Mouse (Mus musculus): Measurements from ENCODE around the gene Zfp292. TPM values are rescaled to one million over a fixed set of nuclear protein-coding genes. Genes with fewer than 3 reads are reported as not detected.

The Zfp292 gene
- polyA plus RNA-seq, 1 experiment from 2014 or later = 19.5 TPM

GRCm38 (mm10) chr4:34843839-34844238 lies 38.9 kb downstream of the Zfp292 start:
- H3K27me3 ChIP-seq (ENCODE audit: control insufficient read depth, insufficient read depth, low read length) = no peaks in the 10 kb centered on the region
- ATAC-seq (replicated peaks; ENCODE audit: insufficient number of reproducible peaks, low FRiP score, low TSS enrichment) = no peak
- H3K9me3 ChIP-seq (replicated peaks; ENCODE audit: control insufficient read depth, low read length) = no peaks in the 10 kb centered on the region
- H3K36me3 ChIP-seq (ENCODE audit: control insufficient read depth, insufficient read depth, low read length) = no peaks in the 10 kb centered on the region
- no peak overlapping the region for H3K27ac ChIP-seq (ENCODE audit: low read depth, low read length)
- H3K4me3 ChIP-seq (ENCODE audit: low read depth, low read length) = no peak overlapping the region
- WGBS (ENCODE audit: insufficient replicate concordance) = 95% methylated on average over 1 of the region's 1 CpGs
- no peak overlapping the region for H3K4me2 ChIP-seq
- H3K4me1 ChIP-seq (ENCODE audit: control insufficient read depth, insufficient read depth, low read length) = no peaks in the 10 kb centered on the region
- no peak overlapping the region for H3K9ac ChIP-seq (ENCODE audit: low read depth, low read length)

GRCm38 (mm10) chr4:34842826-34843225 lies 39.9 kb downstream of the Zfp292 start:
- 89% methylated on average over 3 of the region's 3 CpGs for whole genome bisulfite sequencing (ENCODE audit: insufficient replicate concordance)
- ATAC-seq (replicated peaks; ENCODE audit: insufficient number of reproducible peaks, low FRiP score, low TSS enrichment) = 0 out of 2 replicates have a peak, but pooled peaks have one; percentile 26
- H3K27ac ChIP-seq (ENCODE audit: low read depth, low read length) = no peak overlapping the region
- H3K4me2 ChIP-seq = no peak overlapping the region
- no peak overlapping the region for H3K4me3 ChIP-seq (ENCODE audit: low read depth, low read length)
- no peaks in the 10 kb centered on the region for H3K36me3 ChIP-seq (ENCODE audit: control insufficient read depth, insufficient read depth, low read length)
- H3K9me3 ChIP-seq (replicated peaks; ENCODE audit: control insufficient read depth, low read length) = no peaks in the 10 kb centered on the region
- no peak overlapping the region for H3K9ac ChIP-seq (ENCODE audit: low read depth, low read length)
- H3K27me3 ChIP-seq (ENCODE audit: control insufficient read depth, insufficient read depth, low read length) = no peaks in the 10 kb centered on the region
- no peaks in the 10 kb centered on the region for H3K4me1 ChIP-seq (ENCODE audit: control insufficient read depth, insufficient read depth, low read length)

- Histone ChIP-seq H3K4me3 (ENCODE audit: low read depth, low read length) (no peak overlapping the region), H3K4me2 (no peak overlapping the region), H3K4me1 (ENCODE audit: control insufficient read depth, insufficient read depth, low read length) (no peaks in the 10 kb centered on the region), H3K9me3 (replicated peaks; ENCODE audit: control insufficient read depth, low read length) (no peaks in the 10 kb centered on the region), H3K9ac (ENCODE audit: low read depth, low read length) (no peak overlapping the region), H3K27me3 (ENCODE audit: control insufficient read depth, insufficient read depth, low read length) (no peaks in the 10 kb centered on the region), H3K27ac (ENCODE audit: low read depth, low read length) (no peak overlapping the region), H3K36me3 (ENCODE audit: control insufficient read depth, insufficient read depth, low read length) (no peaks in the 10 kb centered on the region)
- WGBS (ENCODE audit: insufficient replicate concordance) = 85% methylated on average over 4 of the region's 4 CpGs
- no peak for ATAC-seq (replicated peaks; ENCODE audit: insufficient number of reproducible peaks, low FRiP score, low TSS enrichment)
These were observed 51.3 kb downstream of the Zfp292 start for GRCm38 (mm10) chr4:34831496-34831895.

- Histone ChIP-seq H3K27me3 (ENCODE audit: control insufficient read depth, insufficient read depth, low read length) (no peaks in the 10 kb centered on the region), H3K36me3 (ENCODE audit: control insufficient read depth, insufficient read depth, low read length) (no peaks in the 10 kb centered on the region), H3K4me3 (ENCODE audit: low read depth, low read length) (no peak overlapping the region), H3K9me3 (replicated peaks; ENCODE audit: control insufficient read depth, low read length) (no peaks in the 10 kb centered on the region), H3K4me2 (no peak overlapping the region), H3K9ac (ENCODE audit: low read depth, low read length) (no peak overlapping the region), H3K4me1 (ENCODE audit: control insufficient read depth, insufficient read depth, low read length) (no peaks in the 10 kb centered on the region), H3K27ac (ENCODE audit: low read depth, low read length) (no peak overlapping the region)
- WGBS (ENCODE audit: insufficient replicate concordance) = 94% methylated on average over 3 of the region's 3 CpGs
- ATAC-seq (replicated peaks; ENCODE audit: insufficient number of reproducible peaks, low FRiP score, low TSS enrichment) = no peak
These were observed 53.3 kb downstream of the Zfp292 start for GRCm38 (mm10) chr4:34829456-34829855.

- no peak for ATAC-seq (replicated peaks; ENCODE audit: insufficient number of reproducible peaks, low FRiP score, low TSS enrichment)
- Histone ChIP-seq H3K4me1 (ENCODE audit: control insufficient read depth, insufficient read depth, low read length) (no peaks in the 10 kb centered on the region), H3K4me3 (ENCODE audit: low read depth, low read length) (no peak overlapping the region), H3K27ac (ENCODE audit: low read depth, low read length) (no peak overlapping the region), H3K9me3 (replicated peaks; ENCODE audit: control insufficient read depth, low read length) (no peaks in the 10 kb centered on the region), H3K27me3 (ENCODE audit: control insufficient read depth, insufficient read depth, low read length) (no peaks in the 10 kb centered on the region), H3K4me2 (no peak overlapping the region), H3K9ac (ENCODE audit: low read depth, low read length) (no peak overlapping the region), H3K36me3 (ENCODE audit: control insufficient read depth, insufficient read depth, low read length) (peaks cover 4% of the 10 kb centered on the region)
- 93% methylated on average over 1 of the region's 1 CpGs for WGBS (ENCODE audit: insufficient replicate concordance)
These were observed 58.9 kb downstream of the Zfp292 start for GRCm38 (mm10) chr4:34823901-34824300.

GRCm38 (mm10) chr4:34819904-34820303 lies 62.9 kb downstream of the Zfp292 start:
- H3K9ac ChIP-seq (ENCODE audit: low read depth, low read length) = no peak overlapping the region
- peaks cover 18% of the 10 kb centered on the region for H3K36me3 ChIP-seq (ENCODE audit: control insufficient read depth, insufficient read depth, low read length)
- ATAC-seq (replicated peaks; ENCODE audit: insufficient number of reproducible peaks, low FRiP score, low TSS enrichment) = no peak
- 91% methylated on average over 4 of the region's 4 CpGs for WGBS (ENCODE audit: insufficient replicate concordance)
- H3K4me2 ChIP-seq = no peak overlapping the region
- H3K27ac ChIP-seq (ENCODE audit: low read depth, low read length) = no peak overlapping the region
- no peaks in the 10 kb centered on the region for H3K4me1 ChIP-seq (ENCODE audit: control insufficient read depth, insufficient read depth, low read length)
- no peak overlapping the region for H3K4me3 ChIP-seq (ENCODE audit: low read depth, low read length)
- H3K9me3 ChIP-seq (replicated peaks; ENCODE audit: control insufficient read depth, low read length) = no peaks in the 10 kb centered on the region
- no peaks in the 10 kb centered on the region for H3K27me3 ChIP-seq (ENCODE audit: control insufficient read depth, insufficient read depth, low read length)

- H3K4me1 ChIP-seq (ENCODE audit: control insufficient read depth, insufficient read depth, low read length) = no peaks in the 10 kb centered on the region
- no peak for ATAC-seq (replicated peaks; ENCODE audit: insufficient number of reproducible peaks, low FRiP score, low TSS enrichment)
These were observed 81.4 kb downstream of the Zfp292 start for GRCm38 (mm10) chr4:34801166-34802034.

GRCm38 (mm10) chr4:34798005-34798404 lies 84.8 kb downstream of the Zfp292 start:
- WGBS (ENCODE audit: insufficient replicate concordance) = 91% methylated on average over 2 of the region's 2 CpGs
- no peaks in the 10 kb centered on the region for H3K36me3 ChIP-seq (ENCODE audit: control insufficient read depth, insufficient read depth, low read length)
- no peak for ATAC-seq (replicated peaks; ENCODE audit: insufficient number of reproducible peaks, low FRiP score, low TSS enrichment)

More at GRCm38 (mm10) chr4:34801166-34802034, 81.4 kb downstream of the Zfp292 start:
- Histone ChIP-seq H3K9me3 (replicated peaks; ENCODE audit: control insufficient read depth, low read length) (no peaks in the 10 kb centered on the region), H3K4me2 (no peak overlapping the region), H3K27ac (ENCODE audit: low read depth, low read length) (no peak overlapping the region), H3K4me3 (ENCODE audit: low read depth, low read length) (no peak overlapping the region), H3K27me3 (ENCODE audit: control insufficient read depth, insufficient read depth, low read length) (no peaks in the 10 kb centered on the region), H3K9ac (ENCODE audit: low read depth, low read length) (no peak overlapping the region), H3K36me3 (ENCODE audit: control insufficient read depth, insufficient read depth, low read length) (peaks cover 8% of the 10 kb centered on the region; the same call in 1 of the 2 replicates)
- WGBS (ENCODE audit: insufficient replicate concordance) = 86% methylated on average over 14 of the region's 14 CpGs

More at GRCm38 (mm10) chr4:34798005-34798404, 84.8 kb downstream of the Zfp292 start:
- no peak overlapping the region for H3K9ac ChIP-seq (ENCODE audit: low read depth, low read length)
- H3K27ac ChIP-seq (ENCODE audit: low read depth, low read length) = no peak overlapping the region
- no peak overlapping the region for H3K4me3 ChIP-seq (ENCODE audit: low read depth, low read length)
- no peaks in the 10 kb centered on the region for H3K4me1 ChIP-seq (ENCODE audit: control insufficient read depth, insufficient read depth, low read length)
- no peaks in the 10 kb centered on the region for H3K27me3 ChIP-seq (ENCODE audit: control insufficient read depth, insufficient read depth, low read length)
- no peak overlapping the region for H3K4me2 ChIP-seq
- H3K9me3 ChIP-seq (replicated peaks; ENCODE audit: control insufficient read depth, low read length) = no peaks in the 10 kb centered on the region
